Mouse (Mus musculus) neutrophil, adult 83 days (primary cell): ENCODE results near the gene Rims1. TPM values are rescaled to one million over a fixed set of nuclear protein-coding genes. Genes with fewer than 3 reads are reported as not detected.

Experiments used
- total RNA-seq, 2 experiments: library from RNA; stranded (reverse); gene quantifications; one replicate each; pipeline ENCODE4 v1.2.4; 2023

Gene Rims1
- not detected for total RNA-seq

GRCm38 (mm10) chr1:22805726-22806625 is at the start of gene Rims1:
Gene Rims1, minus strand, starts transcription at chr1:22805994.

